Mouse (Mus musculus): Measurements from ENCODE around the gene Lrrc47. TPM values are rescaled to one million over a fixed set of nuclear protein-coding genes. Genes with fewer than 3 reads are reported as not detected.
A peak's percentile ranks its signal among the peaks of the same experiment; 100 is the strongest.

Gene Lrrc47
- polyA plus RNA-seq (2015; fragmentation: Nextera tagmentation; extraction: Ambion mirVana): 12.9 and 17.3 TPM in 2 replicates

- H3K27me3 ChIP-seq (ENCODE audit: control insufficient read depth, insufficient read depth, low read depth, low read length): no peaks in the 10 kb centered on the region
- peaks cover 16% of the 10 kb centered on the region for H3K4me1 ChIP-seq (ENCODE audit: control insufficient read depth, insufficient read depth, low read length)
- whole genome bisulfite sequencing: under 1% methylated on average over 53 of the region's 59 CpGs
- peak within 1 kb of the TSS; percentile 90 for H3K9ac ChIP-seq (ENCODE audit: low read depth, low read length)
- no peaks in the 10 kb centered on the region for H3K9me3 ChIP-seq (replicated peaks; ENCODE audit: control insufficient read depth, low read length, poor library complexity, severe bottlenecking)
- H3K27ac ChIP-seq (ENCODE audit: low read length): peak within 1 kb of the TSS; percentile 58
- ATAC-seq: peak; percentile 96
- H3K4me3 ChIP-seq (ENCODE audit: low read depth, low read length): peak within 1 kb of the TSS; percentile 99
- peaks cover 12% of the 10 kb centered on the region for H3K36me3 ChIP-seq (ENCODE audit: control insufficient read depth, insufficient read depth, low read length)
- peak within 1 kb of the TSS; percentile 99 for H3K4me2 ChIP-seq (ENCODE audit: low read length)
These were observed at the start of gene Lrrc47 for GRCm38 (mm10) chr4:154011646-154012089. TSS of gene Lrrc47 (plus strand) at chr4:154011731.

DNA sequence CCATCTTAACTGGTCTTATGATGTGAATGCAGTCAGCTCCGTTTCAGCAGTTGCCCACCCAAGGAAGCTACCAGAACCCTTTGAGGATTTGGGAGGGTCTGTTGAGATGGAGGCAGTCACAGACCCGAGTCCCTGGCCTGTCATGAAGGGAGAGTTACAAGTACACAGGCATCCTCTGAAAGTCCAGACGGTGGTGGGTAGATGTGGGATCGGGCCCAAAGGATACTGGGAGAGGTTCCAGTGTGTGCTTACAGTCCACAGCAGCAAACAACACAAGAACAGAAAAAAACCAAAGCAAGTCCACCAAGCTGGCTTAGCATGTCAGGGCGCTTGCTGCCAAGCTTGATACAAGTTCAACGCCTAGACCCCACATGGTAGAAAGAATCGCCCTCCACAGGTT lies 48.9 kb upstream of the Lrrc47 start:
- Histone ChIP-seq H3K4me2 (ENCODE audit: low read length) (no peak overlapping the region), H3K4me1 (ENCODE audit: control insufficient read depth, insufficient read depth, low read length) (peaks cover 11% of the 10 kb centered on the region), H3K36me3 (ENCODE audit: control insufficient read depth, insufficient read depth, low read length) (peaks cover 36% of the 10 kb centered on the region), H3K9ac (ENCODE audit: low read depth, low read length) (no peak overlapping the region), H3K27me3 (ENCODE audit: control insufficient read depth, insufficient read depth, low read depth, low read length) (no peaks in the 10 kb centered on the region), H3K27ac (ENCODE audit: low read length) (no peak overlapping the region), H3K9me3 (replicated peaks; ENCODE audit: control insufficient read depth, low read length, poor library complexity, severe bottlenecking) (no peaks in the 10 kb centered on the region), H3K4me3 (ENCODE audit: low read depth, low read length) (no peak overlapping the region)
- WGBS: 84% methylated on average over 7 of the region's 7 CpGs
- no peak for ATAC-seq

DNA sequence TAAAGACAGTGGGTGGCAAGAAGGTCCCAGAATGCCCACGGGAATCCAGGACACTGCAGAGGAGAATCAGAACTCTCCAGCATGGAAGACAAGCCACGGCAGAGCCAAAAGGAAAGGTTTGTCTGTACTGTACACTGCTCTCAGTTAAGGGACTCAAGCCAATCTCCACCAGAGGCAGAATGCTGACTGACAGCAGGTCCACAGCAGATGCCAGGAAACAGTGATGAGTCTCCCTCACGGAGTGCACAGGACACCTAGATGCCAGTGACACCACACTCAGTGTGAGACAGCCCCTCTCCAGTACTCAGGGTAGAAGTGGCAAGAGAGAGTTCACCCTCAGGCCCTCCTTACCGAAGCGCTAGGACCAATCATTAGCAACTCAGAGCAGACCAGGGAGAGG lies 44.9 kb upstream of the Lrrc47 start:
- no peaks in the 10 kb centered on the region for H3K4me1 ChIP-seq (ENCODE audit: control insufficient read depth, insufficient read depth, low read length)
- H3K4me3 ChIP-seq (ENCODE audit: low read depth, low read length): no peak overlapping the region
- peaks cover 27% of the 10 kb centered on the region for H3K36me3 ChIP-seq (ENCODE audit: control insufficient read depth, insufficient read depth, low read length)
- 80% methylated on average over 5 of the region's 5 CpGs for WGBS
- no peaks in the 10 kb centered on the region for H3K27me3 ChIP-seq (ENCODE audit: control insufficient read depth, insufficient read depth, low read depth, low read length)
- H3K4me2 ChIP-seq (ENCODE audit: low read length): no peak overlapping the region
- no peaks in the 10 kb centered on the region for H3K9me3 ChIP-seq (replicated peaks; ENCODE audit: control insufficient read depth, low read length, poor library complexity, severe bottlenecking)
- no peak for ATAC-seq
- no peak overlapping the region for H3K9ac ChIP-seq (ENCODE audit: low read depth, low read length)
- H3K27ac ChIP-seq (ENCODE audit: low read length): no peak overlapping the region

GRCm38 (mm10) chr4:153967556-153967955 lies 44.0 kb upstream of the Lrrc47 start:
- no peak overlapping the region for H3K27ac ChIP-seq (ENCODE audit: low read length)
- peaks cover 19% of the 10 kb centered on the region for H3K36me3 ChIP-seq (ENCODE audit: control insufficient read depth, insufficient read depth, low read length)
- no peaks in the 10 kb centered on the region for H3K9me3 ChIP-seq (replicated peaks; ENCODE audit: control insufficient read depth, low read length, poor library complexity, severe bottlenecking)
- no peaks in the 10 kb centered on the region for H3K4me1 ChIP-seq (ENCODE audit: control insufficient read depth, insufficient read depth, low read length)
- ATAC-seq: no peak
- 77% methylated on average over 2 of the region's 2 CpGs for WGBS
- H3K4me3 ChIP-seq (ENCODE audit: low read depth, low read length): no peak overlapping the region
- no peaks in the 10 kb centered on the region for H3K27me3 ChIP-seq (ENCODE audit: control insufficient read depth, insufficient read depth, low read depth, low read length)
- H3K4me2 ChIP-seq (ENCODE audit: low read length): no peak overlapping the region
- H3K9ac ChIP-seq (ENCODE audit: low read depth, low read length): no peak overlapping the region

DNA sequence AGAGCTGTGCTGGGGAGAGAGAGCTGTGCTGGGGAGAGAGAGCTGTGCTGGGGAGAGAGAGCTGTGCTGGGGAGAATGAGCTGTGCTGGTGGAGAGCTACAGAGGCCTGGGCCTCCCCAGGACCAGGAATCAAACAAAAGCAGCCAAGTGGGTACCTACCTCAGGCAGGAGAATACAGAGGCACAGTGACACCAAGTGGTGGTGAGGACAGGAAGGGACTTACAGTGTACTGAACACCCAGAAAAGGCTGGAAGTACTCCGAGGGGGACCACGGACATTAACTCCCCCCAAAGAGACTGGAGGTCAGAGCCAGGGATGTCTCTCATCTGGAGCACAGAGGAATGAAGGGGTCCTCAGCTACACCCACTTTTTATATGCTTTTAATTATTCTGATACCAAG lies 43.5 kb upstream of the Lrrc47 start:
- ATAC-seq: no peak
- 89% methylated on average over 2 of the region's 2 CpGs for WGBS
- H3K36me3 ChIP-seq (ENCODE audit: control insufficient read depth, insufficient read depth, low read length): peaks cover 16% of the 10 kb centered on the region

DNA sequence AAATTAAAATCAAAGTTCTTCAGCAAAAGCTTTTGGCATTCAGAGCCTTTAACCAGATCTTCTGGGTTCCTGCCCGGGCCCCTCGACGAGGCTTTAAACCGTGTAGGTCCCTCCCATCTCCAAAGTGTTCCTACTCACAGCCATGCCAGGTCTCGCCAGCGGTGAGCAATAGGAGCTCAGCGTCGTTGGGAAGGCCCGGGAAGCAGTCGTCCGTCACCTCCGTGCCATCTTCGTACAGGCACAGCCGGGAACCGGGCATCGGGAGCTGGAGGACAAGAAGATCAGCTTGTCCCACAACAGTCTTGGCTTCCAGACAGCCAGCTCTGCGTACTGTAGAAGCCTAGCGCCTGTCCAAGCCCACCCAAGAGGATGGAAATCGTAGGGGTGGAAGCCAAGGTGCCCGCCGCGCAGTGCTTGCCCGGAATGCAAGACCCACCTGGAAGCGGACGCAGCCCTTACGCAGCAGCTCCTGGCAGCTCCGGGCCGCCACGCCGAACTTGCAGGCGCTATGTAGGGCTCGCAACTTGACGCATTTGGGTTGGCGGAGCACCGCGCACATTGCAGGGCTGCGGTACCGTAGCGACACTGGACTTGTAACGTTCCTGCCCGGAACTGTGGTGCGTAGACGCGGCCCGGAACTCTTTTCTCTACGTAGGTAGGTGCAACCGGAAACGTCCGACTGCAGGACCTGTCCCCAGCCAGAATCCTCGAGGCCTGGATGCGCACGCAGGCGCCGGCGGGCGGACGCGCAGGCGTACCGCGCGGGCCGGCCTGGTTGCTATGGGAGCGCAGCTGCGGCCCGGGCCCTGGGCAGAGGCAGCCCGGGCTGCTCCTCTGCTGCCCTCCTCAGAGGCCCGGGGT lies 36.9 kb upstream of the Lrrc47 start, which contains the start of the genes Dffb and Cep104:
TSS of gene Dffb (minus strand) at position 696 of the 861 bp plus-strand sequence.
TSS of gene Cep104 (plus strand) at position 764 of the 861 bp plus-strand sequence.
- ATAC-seq: peak; percentile 98
- Histone ChIP-seq H3K4me1 (ENCODE audit: control insufficient read depth, insufficient read depth, low read length) (peaks cover 27% of the 10 kb centered on the region), H3K9me3 (replicated peaks; ENCODE audit: control insufficient read depth, low read length, poor library complexity, severe bottlenecking) (no peaks in the 10 kb centered on the region), H3K36me3 (ENCODE audit: control insufficient read depth, insufficient read depth, low read length) (peaks cover 1% of the 10 kb centered on the region), H3K9ac (ENCODE audit: low read depth, low read length) (peak within 1 kb of the TSS; percentile 92), H3K27me3 (ENCODE audit: control insufficient read depth, insufficient read depth, low read depth, low read length) (no peaks in the 10 kb centered on the region), H3K27ac (ENCODE audit: low read length) (peak within 1 kb of the TSS; percentile 79), H3K4me2 (ENCODE audit: low read length) (peak within 1 kb of the TSS; percentile 88), H3K4me3 (ENCODE audit: low read depth, low read length) (peak within 1 kb of the TSS; percentile 98)
- WGBS: under 1% methylated on average over 68 of the region's 68 CpGs

More for the DNA sequence above, 43.5 kb upstream of the Lrrc47 start:
- H3K27me3 ChIP-seq (ENCODE audit: control insufficient read depth, insufficient read depth, low read depth, low read length): no peaks in the 10 kb centered on the region
- H3K27ac ChIP-seq (ENCODE audit: low read length): no peak overlapping the region
- H3K4me2 ChIP-seq (ENCODE audit: low read length): no peak overlapping the region
- no peaks in the 10 kb centered on the region for H3K9me3 ChIP-seq (replicated peaks; ENCODE audit: control insufficient read depth, low read length, poor library complexity, severe bottlenecking)
- H3K4me3 ChIP-seq (ENCODE audit: low read depth, low read length): no peak overlapping the region
- no peak overlapping the region for H3K9ac ChIP-seq (ENCODE audit: low read depth, low read length)
- H3K4me1 ChIP-seq (ENCODE audit: control insufficient read depth, insufficient read depth, low read length): peaks cover 2% of the 10 kb centered on the region; the same call in 1 of the 2 replicates

- peaks cover 27% of the 10 kb centered on the region for H3K4me1 ChIP-seq (ENCODE audit: control insufficient read depth, insufficient read depth, low read length)
- peak; percentile 69 for ATAC-seq
- H3K36me3 ChIP-seq (ENCODE audit: control insufficient read depth, insufficient read depth, low read length): peaks cover 7% of the 10 kb centered on the region
- peak overlapping the region; percentile 98 for H3K4me3 ChIP-seq (ENCODE audit: low read depth, low read length)
- peak overlapping the region; percentile 88 for H3K4me2 ChIP-seq (ENCODE audit: low read length)
- no peaks in the 10 kb centered on the region for H3K9me3 ChIP-seq (replicated peaks; ENCODE audit: control insufficient read depth, low read length, poor library complexity, severe bottlenecking)
- H3K9ac ChIP-seq (ENCODE audit: low read depth, low read length): peak overlapping the region; percentile 92
- WGBS: under 1% methylated on average over 18 of the region's 33 CpGs
- H3K27ac ChIP-seq (ENCODE audit: low read length): peak overlapping the region; percentile 79
- H3K27me3 ChIP-seq (ENCODE audit: control insufficient read depth, insufficient read depth, low read depth, low read length): no peaks in the 10 kb centered on the region
These were observed 36.3 kb upstream of the Lrrc47 start for GRCm38 (mm10) chr4:153975292-153975662.

- Histone ChIP-seq H3K4me3 (ENCODE audit: low read depth, low read length) (peak overlapping the region; percentile 98), H3K4me1 (ENCODE audit: control insufficient read depth, insufficient read depth, low read length) (peaks cover 27% of the 10 kb centered on the region), H3K9ac (ENCODE audit: low read depth, low read length) (peak overlapping the region; percentile 92), H3K4me2 (ENCODE audit: low read length) (peak overlapping the region; percentile 88), H3K27me3 (ENCODE audit: control insufficient read depth, insufficient read depth, low read depth, low read length) (no peaks in the 10 kb centered on the region), H3K9me3 (replicated peaks; ENCODE audit: control insufficient read depth, low read length, poor library complexity, severe bottlenecking) (no peaks in the 10 kb centered on the region), H3K36me3 (ENCODE audit: control insufficient read depth, insufficient read depth, low read length) (peaks cover 7% of the 10 kb centered on the region), H3K27ac (ENCODE audit: low read length) (no peak overlapping the region)
- 38% methylated on average over 6 of the region's 6 CpGs for WGBS
- ATAC-seq: no peak
These were observed 35.8 kb upstream of the Lrrc47 start for GRCm38 (mm10) chr4:153975768-153976167.

- 95% methylated on average over 10 of the region's 10 CpGs for WGBS
- Histone ChIP-seq H3K36me3 (ENCODE audit: control insufficient read depth, insufficient read depth, low read length) (peaks cover 22% of the 10 kb centered on the region), H3K4me3 (ENCODE audit: low read depth, low read length) (no peak overlapping the region), H3K4me2 (ENCODE audit: low read length) (no peak overlapping the region), H3K9ac (ENCODE audit: low read depth, low read length) (no peak overlapping the region), H3K27ac (ENCODE audit: low read length) (no peak overlapping the region), H3K9me3 (replicated peaks; ENCODE audit: control insufficient read depth, low read length, poor library complexity, severe bottlenecking) (no peaks in the 10 kb centered on the region), H3K27me3 (ENCODE audit: control insufficient read depth, insufficient read depth, low read depth, low read length) (no peaks in the 10 kb centered on the region), H3K4me1 (ENCODE audit: control insufficient read depth, insufficient read depth, low read length) (peaks cover 15% of the 10 kb centered on the region)
- no peak for ATAC-seq
These were observed 32.3 kb upstream of the Lrrc47 start for GRCm38 (mm10) chr4:153979243-153979642.
